Mouse (Mus musculus) heart, postnatal 14 days (tissue): Measurements from ENCODE around the gene Clasp1. TPM values are rescaled to one million over a fixed set of nuclear protein-coding genes. Genes with fewer than 3 reads are reported as not detected.

Experiments
- DNase-seq, 2 experiments: peaks; one replicate each; pipeline ENCODE4 v3.0.0; 2021 to 2022
- intact Hi-C: fragments of 180-260 bp; cut with DNase I; formaldehyde crosslinking; loops from one replicate; pipeline ENCODE4 v1.15.1; 2025
- total RNA-seq, 2 experiments: library from RNA; stranded (reverse); gene quantifications; 2 replicates each; pipeline ENCODE4 v1.2.3; 2021

Clasp1 gene
- total RNA-seq, 2 experiments from 2014 or later = 290 to 301 TPM

GRCm38 (mm10) chr1:118399625-118400310 lies 10.9 kb downstream of the Clasp1 start:
- no peak for DNase-seq
- intact Hi-C loops = no loop called here

GRCm38 (mm10) chr1:118401991-118402390 lies 13.1 kb downstream of the Clasp1 start:
- intact Hi-C loops = no loop called here
- DNase-seq = no peak

- no peak for DNase-seq
- intact Hi-C loops = no loop called here
These were observed 13.7 kb downstream of the Clasp1 start for GRCm38 (mm10) chr1:118402556-118402955.

- intact Hi-C loops = no loop called here
- DNase-seq = no peak
These were observed 14.1 kb downstream of the Clasp1 start for GRCm38 (mm10) chr1:118402966-118403365.

GRCm38 (mm10) chr1:118403440-118403839 lies 14.6 kb downstream of the Clasp1 start:
- intact Hi-C loops = no loop called here
- no peak for DNase-seq

- DNase-seq = no peak
- intact Hi-C loops = no loop called here
These were observed 18.9 kb downstream of the Clasp1 start for GRCm38 (mm10) chr1:118407586-118408250.

GRCm38 (mm10) chr1:118409249-118409648 lies 20.4 kb downstream of the Clasp1 start:
- DNase-seq = no peak
- intact Hi-C loops = no loop called here

GRCm38 (mm10) chr1:118410824-118411223 lies 22.0 kb downstream of the Clasp1 start:
- intact Hi-C loops = no loop called here
- no peak for DNase-seq

GRCm38 (mm10) chr1:118413169-118413568 lies 24.3 kb downstream of the Clasp1 start:
- intact Hi-C loops = no loop called here
- DNase-seq = no peak

GRCm38 (mm10) chr1:118417047-118417730 lies 28.3 kb downstream of the Clasp1 start:
- no peak for DNase-seq
- intact Hi-C loops = no loop called here

- intact Hi-C loops = no loop called here
- no peak for DNase-seq
These were observed 30.5 kb downstream of the Clasp1 start for GRCm38 (mm10) chr1:118419399-118419798.

GRCm38 (mm10) chr1:118421149-118421548 lies 32.3 kb downstream of the Clasp1 start:
- DNase-seq = no peak
- intact Hi-C loops = loop anchor here (5.0 kb wide), 1 partner anchor 36 kb away; no protein-coding TSS in a partner anchor

GRCm38 (mm10) chr1:118422812-118423211 lies 34.0 kb downstream of the Clasp1 start:
- DNase-seq = no peak
- intact Hi-C loops = loop anchor here (5.0 kb wide), 1 partner anchor 34 kb away; no protein-coding TSS in a partner anchor

- intact Hi-C loops = no loop called here
- DNase-seq = no peak
These were observed 37.1 kb downstream of the Clasp1 start for GRCm38 (mm10) chr1:118425982-118426381.

GRCm38 (mm10) chr1:118428354-118429084 lies 39.7 kb downstream of the Clasp1 start:
- intact Hi-C loops = no loop called here
- DNase-seq = no peak

- intact Hi-C loops = no loop called here
- no peak for DNase-seq
These were observed 42.7 kb downstream of the Clasp1 start for GRCm38 (mm10) chr1:118431548-118431947.

GRCm38 (mm10) chr1:118435001-118435473 lies 46.2 kb downstream of the Clasp1 start:
- intact Hi-C loops = no loop called here
- DNase-seq = no peak

- intact Hi-C loops = no loop called here
- DNase-seq = peak in 1 of 2 experiments; percentile 59
These were observed 49.0 kb downstream of the Clasp1 start for GRCm38 (mm10) chr1:118437856-118438255.

- DNase-seq = no peak
- intact Hi-C loops = no loop called here
These were observed 49.5 kb downstream of the Clasp1 start for GRCm38 (mm10) chr1:118438332-118438731.

GRCm38 (mm10) chr1:118440547-118440946 lies 51.7 kb downstream of the Clasp1 start:
- intact Hi-C loops = loop anchor here (2.0 kb wide), 1 partner anchor 14 kb away; no protein-coding TSS in a partner anchor

GRCm38 (mm10) chr1:118444420-118444819 lies 55.6 kb downstream of the Clasp1 start:
- intact Hi-C loops = no loop called here
- DNase-seq = no peak

More at GRCm38 (mm10) chr1:118440547-118440946, 51.7 kb downstream of the Clasp1 start:
- DNase-seq = no peak
